Mouse (Mus musculus) heart, adult 2 months (tissue): ENCODE data around the gene Ccdc12. TPM values are rescaled to one million over a fixed set of nuclear protein-coding genes. Genes with fewer than 3 reads are reported as not detected.

Source experiments
- DNase-seq, 2 experiments: peaks; one replicate each; pipeline ENCODE4 v3.0.0; 2021
- H3K27ac ChIP-seq: fragments of 200-600 bp; 2 replicates; pipeline ENCODE4 v1.8.1; 2022
- H3K27me3 ChIP-seq: fragments of 200-500 bp; 2 replicates; pipeline ENCODE4 v1.6.1; 2012; ENCODE audit warnings: mild to moderate bottlenecking, low read length, inconsistent platforms, mixed read lengths; ENCODE audit not compliant: control insufficient read depth, insufficient read depth
- H3K36me3 ChIP-seq: fragments of 200-500 bp; 2 replicates; pipeline ENCODE4 v1.6.1; 2012; ENCODE audit warnings: low read length, inconsistent platforms; ENCODE audit not compliant: control insufficient read depth, insufficient read depth
- H3K4me1 ChIP-seq: fragments of 200-500 bp; 2 replicates; pipeline ENCODE4 v1.6.1; 2011; ENCODE audit warnings: low read length; ENCODE audit not compliant: control insufficient read depth, insufficient read depth
- H3K4me3 ChIP-seq: fragments of 200-600 bp; 2 replicates; pipeline ENCODE4 v1.8.1; 2022
- H3K79me2 ChIP-seq: fragments of 200-500 bp; replicated peaks from 2 replicates; pipeline ENCODE4 v1.6.1; 2012; ENCODE audit warnings: mild to moderate bottlenecking, inconsistent platforms, low read length, moderate library complexity, mixed read lengths; ENCODE audit not compliant: control insufficient read depth, insufficient read depth
- H3K9ac ChIP-seq: fragments of 200-500 bp; 2 replicates; pipeline ENCODE4 v1.6.1; 2012; ENCODE audit warnings: low read depth, mild to moderate bottlenecking, control low read depth, inconsistent platforms, low read length, mixed read lengths
- CTCF ChIP-seq: fragments of 200-600 bp; IDR thresholded peaks from 2 replicates; pipeline ENCODE4 v1.8.1; 2022; ENCODE audit warnings: antibody characterized with exemption, mild to moderate bottlenecking, moderate library complexity
- EP300 ChIP-seq: fragments of 200-500 bp; IDR thresholded peaks from 2 replicates; pipeline ENCODE4 v1.6.1; 2011; ENCODE audit warnings: low read depth, low read length, control low read depth; ENCODE audit not compliant: insufficient read depth
- POLR2A ChIP-seq: fragments of 200-500 bp; IDR thresholded peaks from 2 replicates; pipeline ENCODE4 v1.6.1; 2011; ENCODE audit warnings: mild to moderate bottlenecking, low read depth, low read length, control low read depth; ENCODE audit not compliant: insufficient read depth
- WGBS: fragments of 180-500 bp; shearing (Covaris S2); methylation state at CpG from one replicate; pipeline ENCODE4 v1.1.7; 2018; 5-methylcytosine and 5-hydroxymethylcytosine counted together
- intact Hi-C: fragments of 180-260 bp; cut with DNase I; formaldehyde crosslinking; loops from one replicate; pipeline ENCODE4 v1.15.1; 2025
- polyA plus RNA-seq: library from polyadenylated mRNA; depleted of rRNA; stranded (reverse); fragments of >200 nt; gene quantifications from 2 replicates; pipeline ENCODE4 v1.2.3, GENCODE M21; 2012
- total RNA-seq, 2 experiments: library from RNA; stranded (reverse); gene quantifications; 2 replicates each; pipeline ENCODE4 v1.2.3; 2021

The Ccdc12 gene
- total and polyA plus RNA-seq, 3 experiments: 54.1 to 94.8 (median 66.1) TPM

DNA sequence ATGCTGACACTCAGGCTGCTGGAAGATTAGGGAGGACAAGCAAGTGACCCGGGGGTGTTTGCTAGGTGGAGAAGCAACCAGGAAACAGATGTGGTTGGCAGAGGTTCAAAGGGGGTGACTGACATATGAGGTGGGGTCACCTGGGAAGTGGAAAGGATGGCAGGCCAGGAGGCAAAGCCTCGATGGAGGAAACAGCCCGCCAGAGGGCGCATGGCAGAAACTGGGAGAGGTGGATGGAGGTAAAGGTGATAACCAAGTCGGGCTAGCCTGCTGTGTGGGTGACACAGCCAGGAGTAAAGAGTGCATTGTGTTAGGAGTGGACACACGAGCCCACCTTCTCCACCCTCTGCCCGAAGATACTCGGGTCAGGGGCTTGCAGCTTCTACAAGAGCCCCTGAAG lies 73.5 kb downstream of the Ccdc12 start:
- H3K9ac ChIP-seq: no peak overlapping the region
- WGBS: 29% methylated on average over 8 of the region's 8 CpGs
- no peak overlapping the region for H3K27ac ChIP-seq
- intact Hi-C loops: loop anchor here (1.0 kb wide), 1 partner anchor 29 kb away; no protein-coding TSS in a partner anchor
- no peaks in the 10 kb centered on the region for H3K36me3 ChIP-seq
- no peak overlapping the region for H3K4me3 ChIP-seq
- no peaks in the 10 kb centered on the region for H3K79me2 ChIP-seq
- no peak for TF ChIP-seq POLR2A
- TF ChIP-seq EP300: no peak
- peak; percentile 75 for TF ChIP-seq CTCF
- DNase-seq: peak in 1 of 2 experiments; percentile 67
- peaks cover 6% of the 10 kb centered on the region for H3K4me1 ChIP-seq
- no peaks in the 10 kb centered on the region for H3K27me3 ChIP-seq

DNA sequence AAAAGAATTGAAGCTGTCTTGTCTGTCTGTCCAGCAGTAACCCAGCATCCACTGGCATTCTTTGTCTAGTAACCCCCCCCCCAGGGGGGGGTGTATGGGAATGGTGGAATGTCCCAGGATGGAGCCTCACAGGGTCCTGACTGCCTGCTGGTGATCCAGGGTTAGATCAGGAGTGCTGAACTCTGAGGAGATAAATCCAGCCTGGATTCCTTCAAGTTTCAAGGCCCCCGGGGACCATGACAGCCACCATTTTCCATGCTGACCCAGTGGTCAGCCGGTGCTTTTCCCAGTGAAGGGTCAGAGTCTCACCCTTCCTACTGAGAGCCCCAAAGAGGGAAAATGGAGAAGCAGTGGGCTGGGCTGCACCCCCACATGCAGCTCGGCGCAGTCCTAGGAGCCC lies 75.6 kb downstream of the Ccdc12 start:
- Histone ChIP-seq H3K4me3 (no peak overlapping the region), H3K36me3 (no peaks in the 10 kb centered on the region), H3K27me3 (no peaks in the 10 kb centered on the region), H3K79me2 (no peaks in the 10 kb centered on the region), H3K9ac (no peak overlapping the region), H3K4me1 (peaks cover 5% of the 10 kb centered on the region), H3K27ac (peak overlapping the region; percentile 1)
- TF ChIP-seq EP300: no peak
- TF ChIP-seq CTCF: no peak
- no peak for TF ChIP-seq POLR2A
- intact Hi-C loops: loop anchor here (1.0 kb wide), 1 partner anchor 49 kb away; no protein-coding TSS in a partner anchor
- WGBS: 47% methylated on average over 4 of the region's 4 CpGs
- no peak for DNase-seq

- intact Hi-C loops: loop anchor here (1.0 kb wide), 1 partner anchor 49 kb away; no protein-coding TSS in a partner anchor
- DNase-seq: peak; percentile 84 to 90
- Histone ChIP-seq H3K27me3 (no peaks in the 10 kb centered on the region), H3K79me2 (no peaks in the 10 kb centered on the region), H3K27ac (peak overlapping the region; percentile 68), H3K9ac (peak overlapping the region; percentile 51), H3K4me3 (peak overlapping the region; percentile 54), H3K36me3 (no peaks in the 10 kb centered on the region), H3K4me1 (peaks cover 5% of the 10 kb centered on the region)
- under 1% methylated on average over 22 of the region's 26 CpGs for whole genome bisulfite sequencing
- TF ChIP-seq CTCF (no peak), EP300 (no peak), POLR2A (peak; percentile 46; the same call in 1 of the 2 replicates)
Measured at GRCm38 (mm10) chr9:110732623-110733022, 76.3 kb downstream of the Ccdc12 start.

GRCm38 (mm10) chr9:110733102-110733501 lies 76.8 kb downstream of the Ccdc12 start:
- Histone ChIP-seq H3K9ac (peak overlapping the region; percentile 51), H3K4me3 (peak overlapping the region; percentile 54), H3K79me2 (no peaks in the 10 kb centered on the region), H3K27me3 (no peaks in the 10 kb centered on the region), H3K36me3 (no peaks in the 10 kb centered on the region), H3K4me1 (peaks cover 5% of the 10 kb centered on the region), H3K27ac (peak overlapping the region; percentile 68)
- no peak for DNase-seq
- TF ChIP-seq CTCF (no peak), POLR2A (no peak), EP300 (no peak)
- intact Hi-C loops: no loop called here
- WGBS: 9% methylated on average over 8 of the region's 8 CpGs

DNA sequence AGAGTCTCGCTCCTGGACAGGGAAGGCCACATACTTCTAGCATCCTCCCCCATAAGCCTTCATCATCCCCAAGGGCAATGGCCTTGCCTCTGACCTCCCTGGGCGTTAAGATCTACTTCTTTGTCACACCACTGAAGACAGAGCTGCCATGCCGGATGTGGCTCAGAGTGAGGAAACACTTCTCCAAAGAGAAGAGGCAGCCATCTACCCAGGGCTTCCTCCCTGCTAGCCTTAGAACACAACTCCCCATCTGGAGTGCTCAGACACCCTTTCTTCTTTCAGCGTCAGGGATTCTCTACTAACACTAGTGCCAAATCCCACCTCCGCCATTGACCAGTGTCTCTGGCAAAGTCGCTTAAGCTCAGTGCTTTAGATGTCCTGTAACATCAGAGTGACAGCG lies 77.9 kb downstream of the Ccdc12 start:
- Histone ChIP-seq H3K27me3 (no peaks in the 10 kb centered on the region), H3K36me3 (no peaks in the 10 kb centered on the region), H3K4me3 (no peak overlapping the region), H3K27ac (no peak overlapping the region), H3K9ac (no peak overlapping the region), H3K4me1 (peaks cover 5% of the 10 kb centered on the region), H3K79me2 (no peaks in the 10 kb centered on the region)
- no peak for DNase-seq
- intact Hi-C loops: no loop called here
- 81% methylated on average over 7 of the region's 7 CpGs for WGBS
- TF ChIP-seq POLR2A: no peak
- TF ChIP-seq CTCF: no peak
- TF ChIP-seq EP300: no peak

GRCm38 (mm10) chr9:110736362-110736761 lies 80.1 kb downstream of the Ccdc12 start:
- intact Hi-C loops: no loop called here
- no peak overlapping the region for H3K9ac ChIP-seq
- DNase-seq: peak in 1 of 2 experiments; percentile 29

More at GRCm38 (mm10) chr9:110736362-110736761, 80.1 kb downstream of the Ccdc12 start:
- Histone ChIP-seq H3K79me2 (no peaks in the 10 kb centered on the region), H3K27ac (no peak overlapping the region), H3K36me3 (no peaks in the 10 kb centered on the region), H3K4me1 (peaks cover 5% of the 10 kb centered on the region), H3K4me3 (no peak overlapping the region), H3K27me3 (no peaks in the 10 kb centered on the region)
- TF ChIP-seq CTCF: peak; percentile 17; the same call in 1 of the 2 replicates
- TF ChIP-seq EP300: 0 out of 2 replicates have a peak, but pooled peaks have one; percentile 15
- no peak for TF ChIP-seq POLR2A
- 32% methylated on average over 9 of the region's 9 CpGs for WGBS
